Mouse (Mus musculus) embryonic stem cell, embryonic (primary cell): ENCODE results near the gene Ankrd37.

ENCODE experiments used
- CTCF ChIA-PET, 4 experiments: fragments of 300-600 bp in 2 of 4; fragments of 350-600 bp in 2 of 4; sonication (Branson Sonifier 250); formaldehyde crosslinking; loops; one replicate each; lab custom pipeline; 2022; ENCODE audit warnings: inconsistent platforms in 2 of 4; lab: Charles Lee
- POLR2A ChIA-PET, 4 experiments: fragments of 300-600 bp in 2 of 4; fragments of 350-600 bp in 2 of 4; sonication (Branson Sonifier 250); formaldehyde crosslinking; loops; one replicate each; lab custom pipeline; 2022; ENCODE audit warnings: antibody characterized with exemption in 4 of 4, inconsistent platforms in 1 of 4; lab: Charles Lee

Gene Ankrd37

GRCm38 (mm10) chr8:45990631-45991310, 14.7 kb downstream of the Ankrd37 start:
- ChIA-PET CTCF (no interaction called here), POLR2A (interaction anchor here in 3 of 4 experiments (0.7 to 1.4 kb wide), 4 partner anchors 8 to 13 kb away, joined by 3 read pairs; partner anchors contain the start of gene Lrp2bp (in 1 of the 3))

GRCm38 (mm10) chr8:45988189-45988588, 17.3 kb downstream of the Ankrd37 start:
- CTCF ChIA-PET, result no interaction called here

DNA sequence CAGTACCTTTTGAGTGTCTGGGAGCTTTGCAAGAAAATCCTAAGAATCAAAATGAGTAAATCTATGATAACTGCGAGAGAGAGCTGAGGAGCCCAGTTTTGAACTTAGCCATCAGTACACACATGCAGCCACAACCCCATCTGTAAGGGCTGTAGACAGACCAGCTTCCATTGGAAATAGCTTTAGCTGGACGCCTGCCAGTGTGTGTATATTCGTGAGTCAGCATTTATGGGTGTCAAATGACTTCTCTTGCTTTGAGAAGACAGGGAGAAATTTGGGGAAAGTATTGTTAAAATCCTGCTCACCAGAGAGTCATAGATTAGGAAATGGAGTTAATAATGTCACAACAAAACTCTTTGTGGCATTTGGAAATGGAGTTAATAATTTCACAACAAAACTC, 18.8 kb downstream of the Ankrd37 start:
- ChIA-PET CTCF (interaction anchor here in 1 of 4 experiments (1.4 kb wide), 1 partner anchor 16 kb away, joined by 4 read pairs; no protein-coding TSS in a partner anchor), POLR2A (no interaction called here)

More at GRCm38 (mm10) chr8:45988189-45988588, 17.3 kb downstream of the Ankrd37 start:
- POLR2A ChIA-PET, result interaction anchor here in 1 of 4 experiments (1.3 kb wide), 1 partner anchor 11 kb away, joined by 3 read pairs; no protein-coding TSS in a partner anchor

GRCm38 (mm10) chr8:45975837-45976468, 29.6 kb downstream of the Ankrd37 start:
- POLR2A ChIA-PET, result interaction anchor here in 3 of 4 experiments (0.7 to 3.3 kb wide), 8 partner anchors 22 to 235 kb away, joined by 3 to 27 read pairs (median 4); partner anchors contain the start of genes Lrp2bp (in 2 of the 3) and Slc25a4 (in 2 of the 3)
- CTCF ChIA-PET, result interaction anchor here in 1 of 4 experiments (0.6 to 0.7 kb wide), 2 partner anchors 135 to 196 kb away, joined by 3 to 6 read pairs; no protein-coding TSS in a partner anchor

- POLR2A ChIA-PET, result interaction anchor here in 3 of 4 experiments (0.7 to 3.3 kb wide), 14 partner anchors 21 to 236 kb away, joined by 3 to 27 read pairs (median 4); partner anchors contain the start of genes Lrp2bp (in 2 of the 3) and Slc25a4 (in 2 of the 3)
- CTCF ChIA-PET, result interaction anchor here in 2 of 4 experiments (0.6 to 0.7 kb wide), 3 partner anchors 134 to 244 kb away, joined by 3 to 6 read pairs (median 5); no protein-coding TSS in a partner anchor
These were observed 30.2 kb downstream of the Ankrd37 start, which contains the start of the genes 1700029J07Rik and Ufsp2 for GRCm38 (mm10) chr8:45975126-45975836. TSS of gene 1700029J07Rik (minus strand) at chr8:45975252. TSS of gene Ufsp2 (plus strand) at chr8:45975528.

DNA sequence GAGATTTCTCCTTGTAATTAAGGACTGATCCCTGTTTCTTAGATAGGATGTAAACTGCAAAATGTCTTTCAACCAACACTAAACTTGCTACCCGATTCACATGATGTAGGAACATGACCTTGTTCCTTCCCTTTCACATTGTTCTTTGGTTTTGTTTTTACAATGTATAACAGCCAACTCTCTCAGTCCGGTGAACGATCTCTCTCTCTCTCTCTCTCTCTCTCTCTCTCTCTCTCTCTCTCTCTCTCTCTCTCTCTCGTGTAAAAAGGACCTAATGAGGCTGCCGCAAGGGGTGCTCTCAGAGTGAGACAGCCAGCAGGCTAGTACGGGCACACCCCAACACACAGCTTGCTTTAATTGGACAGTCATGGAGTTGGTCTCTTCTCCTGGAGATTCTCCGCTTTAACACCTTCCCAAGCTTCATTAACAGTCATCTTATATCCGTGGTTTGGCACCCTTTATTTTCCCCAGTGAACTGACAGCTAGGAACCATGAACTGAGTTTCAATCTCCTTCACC, 31.5 kb downstream of the Ankrd37 start:
- ChIA-PET POLR2A (interaction anchor here in 1 of 4 experiments (3.3 kb wide), 1 partner anchor 25 kb away, joined by 27 read pairs; the partner anchor contains the start of gene Lrp2bp), CTCF (no interaction called here)

- CTCF ChIA-PET, result interaction anchor here in 3 of 4 experiments (0.6 to 1.2 kb wide), 10 partner anchors 10 to 533 kb away, joined by 3 to 4 read pairs (median 4); partner anchors contain the start of gene Ccdc110 (in 1 of the 3)
- POLR2A ChIA-PET, result interaction anchor here in 1 of 4 experiments (1.1 to 1.4 kb wide), 2 partner anchors 29 to 240 kb away, joined by 3 to 6 read pairs; partner anchors contain the start of genes Lrp2bp and Slc25a4
These were observed 34.6 kb downstream of the Ankrd37 start for GRCm38 (mm10) chr8:45970894-45971293.

DNA sequence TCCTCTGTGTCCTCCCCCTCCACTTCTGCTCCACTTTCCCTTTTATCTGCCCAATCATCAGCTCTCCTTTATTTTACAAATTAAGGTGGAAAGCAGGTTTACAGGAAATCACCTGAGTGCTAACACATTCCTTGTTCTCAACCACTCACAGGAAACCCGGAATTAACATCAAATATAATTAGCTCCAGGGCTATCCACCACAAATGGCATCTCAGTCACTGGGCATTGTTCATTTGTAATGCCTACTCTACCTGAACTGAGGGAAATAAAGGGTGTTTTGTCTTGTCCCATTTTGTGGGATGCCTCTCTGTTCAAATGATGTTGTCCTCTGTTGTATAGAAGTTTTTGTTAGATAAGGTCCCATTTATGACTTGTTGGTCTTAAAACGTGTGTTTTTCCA, 54.9 kb downstream of the Ankrd37 start:
- ChIA-PET POLR2A (interaction anchor here in 1 of 4 experiments (1.2 kb wide), 1 partner anchor 49 kb away, joined by 8 read pairs; the partner anchor contains the start of gene Lrp2bp), CTCF (interaction anchor here in 2 of 4 experiments (0.6 to 0.9 kb wide), 3 partner anchors 16 to 1157 kb away, joined by 3 to 4 read pairs (median 3); partner anchors contain the start of gene Ccdc110 (in 1 of the 2))
